Mouse (Mus musculus): ENCODE data around the gene Sema4c.
A peak's percentile ranks its signal among the peaks of the same experiment; 100 is the strongest.

Gene Sema4c

GRCm38 (mm10) chr1:36558031-36558993 lies at the start of gene Sema4c:
Gene Sema4c (minus strand): TSS chr1:36558349.
- peak; percentile 74 for DNase-seq

GRCm38 (mm10) chr1:36606951-36607350 lies 48.8 kb upstream of the Sema4c start:
- DNase-seq = peak; percentile 82

GRCm38 (mm10) chr1:36604254-36605156 lies 46.4 kb upstream of the Sema4c start:
- peak; percentile 71 for DNase-seq

- DNase-seq = peak; percentile 82
Measured at GRCm38 (mm10) chr1:36603361-36603760, 45.2 kb upstream of the Sema4c start.

- DNase-seq = no peak
Measured at GRCm38 (mm10) chr1:36602271-36602670, 44.1 kb upstream of the Sema4c start.

- DNase-seq = no peak
Measured at GRCm38 (mm10) chr1:36598411-36598810, 40.3 kb upstream of the Sema4c start.

GRCm38 (mm10) chr1:36596114-36596513 lies 38.0 kb upstream of the Sema4c start:
- DNase-seq = peak; percentile 63

- no peak for DNase-seq
Measured at GRCm38 (mm10) chr1:36595167-36595931, 37.2 kb upstream of the Sema4c start.

GRCm38 (mm10) chr1:36593099-36593498 lies 35.0 kb upstream of the Sema4c start:
- DNase-seq = no peak

GRCm38 (mm10) chr1:36591408-36591807 lies 33.3 kb upstream of the Sema4c start:
- DNase-seq = no peak

GRCm38 (mm10) chr1:36590664-36591063 lies 32.5 kb upstream of the Sema4c start:
- DNase-seq = no peak

GRCm38 (mm10) chr1:36589486-36589885 lies 31.3 kb upstream of the Sema4c start:
- DNase-seq = no peak

- DNase-seq = no peak
Measured at GRCm38 (mm10) chr1:36588476-36589450, 30.6 kb upstream of the Sema4c start.

GRCm38 (mm10) chr1:36587860-36588259 lies 29.7 kb upstream of the Sema4c start:
- no peak for DNase-seq

GRCm38 (mm10) chr1:36586288-36586687 lies 28.1 kb upstream of the Sema4c start:
- DNase-seq = no peak

- DNase-seq = no peak
Measured at GRCm38 (mm10) chr1:36583408-36584116, 25.4 kb upstream of the Sema4c start.

GRCm38 (mm10) chr1:36582211-36582610 lies 24.1 kb upstream of the Sema4c start:
- DNase-seq = no peak

- no peak for DNase-seq
Measured at GRCm38 (mm10) chr1:36581260-36581659, 23.1 kb upstream of the Sema4c start.

GRCm38 (mm10) chr1:36580384-36581207 lies 22.4 kb upstream of the Sema4c start:
- peak; percentile 57 for DNase-seq

GRCm38 (mm10) chr1:36579974-36580383 lies 21.8 kb upstream of the Sema4c start:
- no peak for DNase-seq

Data from layer of hippocampus, adult 9-11 months (tissue).